In the genomic region with DNA sequence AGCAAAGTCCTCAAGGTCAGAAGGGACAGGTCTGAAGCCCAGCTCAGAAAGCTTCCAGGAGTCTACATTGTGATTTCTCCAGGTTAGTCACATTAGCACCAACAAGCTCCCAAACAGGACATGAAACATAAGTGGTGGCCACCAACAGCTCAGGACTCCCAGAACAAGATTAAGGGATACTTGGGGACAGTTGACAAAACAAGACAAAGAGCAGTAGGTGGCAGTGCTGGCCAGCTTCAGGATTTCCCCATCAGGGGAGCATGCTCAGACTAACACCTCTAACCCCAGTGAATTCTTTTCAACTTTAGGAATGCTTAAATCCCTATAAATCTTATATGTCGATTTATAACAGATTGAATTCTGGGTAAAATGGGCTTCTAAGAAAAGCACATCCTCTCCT, we compare ENCODE assay signal across 8 mouse cellular contexts. TPM values are rescaled to one million over a fixed set of nuclear protein-coding genes. Genes with fewer than 3 reads are reported as not detected.
DNase-seq lines count a peak whose midpoint lies in the region; ATAC-seq lines count a peak whose summit lies in the region.

No protein-coding gene starts in this region.

- H3K36me3 ChIP-seq in liver, embryonic 13.5 days, result no peaks in the 10 kb centered on the region

- no peak for DNase-seq in frontal cortex, postnatal 25 days (ENCODE audit: low spot score in 2 of 2)
- peak; percentile 10 for DNase-seq in spleen, adult 12 weeks (ENCODE audit: low spot score)
- no peak for DNase-seq in spleen, postnatal 14 days (ENCODE audit: low spot score in 2 of 2)
- DNase-seq in gastrocnemius, postnatal 14 days, result peak; percentile 13
- DNase-seq in liver, embryonic 13.5 days, result peak; percentile 14
- peak; percentile 21 for DNase-seq in thymus, postnatal 14 days
- DNase-seq in left cerebral cortex, adult 11 months (ENCODE audit: low spot score), result no peak

- 0 out of 2 replicates have a peak, but pooled peaks cover 2% of the 10 kb centered on the region for H3K4me1 ChIP-seq in liver, embryonic 13.5 days (replicated peaks)

- intact Hi-C loops in gastrocnemius, postnatal 14 days (cut with DNase I; ENCODE audit: low total_unique reads), result no loop called here

- peak; percentile 47; the same call in 1 of the 2 replicates for ATAC-seq in frontal cortex, adult (ENCODE audit: low TSS enrichment)
- peak; percentile 77 for ATAC-seq in liver, embryonic 13.5 days (ENCODE audit: low read depth)

- no peaks in the 10 kb centered on the region for H3K9me3 ChIP-seq in liver, embryonic 13.5 days (replicated peaks)

- H3K27me3 ChIP-seq in liver, embryonic 13.5 days, result no peaks in the 10 kb centered on the region

- no peak overlapping the region for H3K4me2 ChIP-seq in liver, embryonic 13.5 days

- H3K9ac ChIP-seq in liver, embryonic 13.5 days, result no peak overlapping the region

- WGBS in liver, embryonic 13.5 days (ENCODE audit: insufficient replicate concordance), result 8% methylated on average over 1 of the region's 1 CpGs

- no peak overlapping the region for H3K4me3 ChIP-seq in liver, embryonic 13.5 days (replicated peaks)

- no peak overlapping the region for H3K27ac ChIP-seq in liver, embryonic 13.5 days

RNA-seq across cellular contexts. Expression of gene Abcb4, which starts 25.5 kb away (rescaled TPM):
- total RNA-seq in gastrocnemius, postnatal 14 days (2021), result 10 to 100 TPM; 14.8 to 17.6 TPM
- 26.7 and 31.5 TPM in 2 replicates for polyA plus RNA-seq in liver, embryonic 13.5 days (2015; fragmentation: Nextera tagmentation; extraction: Ambion mirVana)

Comparison
In these comparisons a context has a peak if more than half of its experiments do, and no peak if none do; other contexts are left out.
1. DNase-seq: peak in spleen, adult 12 weeks (single experiment), gastrocnemius, postnatal 14 days (single experiment), liver, embryonic 13.5 days (single experiment) and thymus, postnatal 14 days (single experiment); none in frontal cortex, postnatal 25 days (0 of 2), spleen, postnatal 14 days (0 of 2) and left cerebral cortex, adult 11 months (single experiment).